Mouse (Mus musculus): ENCODE measurements at regions not wholly inside any gene's neighbourhood (a gene's known extent, or its start where the extent isn't known, plus 50 kb on each side); places are given as distances from the start of the nearest gene placed in this dataset.

GRCm38 (mm10) chr8:116298891-116299290, 205.9 kb upstream of the Dynlrb2 start:
- TF ChIP-seq CTCF (IDR thresholded peaks at IDR 0.05; ENCODE audit: low read depth, low read length), result no peak
- no peak for TF ChIP-seq POLR2A (IDR thresholded peaks at IDR 0.05; ENCODE audit: extremely low read depth, insufficient read depth, low read length)

Measured in liver, adult 2 months (tissue).